Mouse (Mus musculus) olfactory bulb, adult 2 months (tissue): ENCODE measurements at regions not wholly inside any gene's neighbourhood (a gene's known extent, or its start where the extent isn't known, plus 50 kb on each side); places are given as distances from the start of the nearest gene placed in this dataset.

Source experiments
- H3K27ac ChIP-seq: fragments of 200-500 bp; 2 replicates; pipeline ENCODE4 v1.5.1; 2012; ENCODE audit warnings: low read depth, low read length; ENCODE audit not compliant: insufficient read depth
- H3K4me1 ChIP-seq: fragments of 200-500 bp; 2 replicates; pipeline ENCODE4 v1.6.1; 2012; ENCODE audit warnings: low read length; ENCODE audit not compliant: control insufficient read depth, insufficient read depth
- H3K4me3 ChIP-seq: fragments of 200-500 bp; 2 replicates; pipeline ENCODE4 v1.5.1; 2012; ENCODE audit warnings: mild to moderate bottlenecking, low read depth, low read length, moderate library complexity; ENCODE audit not compliant: insufficient read depth
- CTCF ChIP-seq: fragments of 200-500 bp; IDR thresholded peaks from 2 replicates; pipeline ENCODE4 v1.5.1; 2012; ENCODE audit warnings: low read depth, mild to moderate bottlenecking, low read length, moderate library complexity; ENCODE audit not compliant: insufficient read depth
- POLR2A ChIP-seq: fragments of 200-500 bp; IDR thresholded peaks from 2 replicates; pipeline ENCODE4 v1.6.1; 2012; ENCODE audit warnings: mild to moderate bottlenecking, low read depth, low read length, moderate library complexity; ENCODE audit not compliant: insufficient read depth
- WGBS: fragments of 180-500 bp; shearing (Covaris S2); methylation state at CpG from one replicate; pipeline ENCODE4 v1.1.7; 2018; 5-methylcytosine and 5-hydroxymethylcytosine counted together

GRCm38 (mm10) chr16:19834128-19834527, 74.1 kb downstream of the B3gnt5 start:
- Histone ChIP-seq H3K27ac (no peak overlapping the region), H3K4me3 (no peak overlapping the region), H3K4me1 (no peaks in the 10 kb centered on the region)
- no peak for TF ChIP-seq POLR2A
- TF ChIP-seq CTCF, result no peak
- 100% methylated on average over 2 of the region's 2 CpGs for WGBS

- TF ChIP-seq POLR2A (no peak), CTCF (no peak)
- Histone ChIP-seq H3K4me3 (no peak overlapping the region), H3K4me1 (no peaks in the 10 kb centered on the region), H3K27ac (no peak overlapping the region)
- 82% methylated on average over 2 of the region's 2 CpGs for WGBS
These were observed 74.7 kb downstream of the B3gnt5 start for GRCm38 (mm10) chr16:19834750-19835149.

GRCm38 (mm10) chr16:19839831-19840230, 79.8 kb downstream of the B3gnt5 start:
- no peak for TF ChIP-seq POLR2A
- no peak for TF ChIP-seq CTCF
- Histone ChIP-seq H3K4me1 (no peaks in the 10 kb centered on the region), H3K4me3 (no peak overlapping the region), H3K27ac (no peak overlapping the region)
- WGBS, result 13% methylated on average over 1 of the region's 1 CpGs

- no peak overlapping the region for H3K4me3 ChIP-seq
- WGBS, result 47% methylated on average over 3 of the region's 3 CpGs
- no peaks in the 10 kb centered on the region for H3K4me1 ChIP-seq
- TF ChIP-seq POLR2A, result no peak
- no peak for TF ChIP-seq CTCF
- H3K27ac ChIP-seq, result no peak overlapping the region
These were observed 82.5 kb downstream of the B3gnt5 start for GRCm38 (mm10) chr16:19842346-19843025.

- no peak overlapping the region for H3K27ac ChIP-seq
- H3K4me3 ChIP-seq, result no peak overlapping the region
- TF ChIP-seq CTCF, result no peak
- H3K4me1 ChIP-seq, result no peaks in the 10 kb centered on the region
These were observed 83.7 kb downstream of the B3gnt5 start for GRCm38 (mm10) chr16:19843738-19844137.

GRCm38 (mm10) chr16:19848395-19848794, 88.4 kb downstream of the B3gnt5 start:
- H3K4me1 ChIP-seq, result no peaks in the 10 kb centered on the region
- H3K4me3 ChIP-seq, result no peak overlapping the region
- TF ChIP-seq POLR2A, result no peak
- TF ChIP-seq CTCF, result no peak
- 31% methylated on average over 1 of the region's 1 CpGs for WGBS
- H3K27ac ChIP-seq, result no peak overlapping the region

GRCm38 (mm10) chr16:19865306-19865705, 105.3 kb downstream of the B3gnt5 start:
- 80% methylated on average over 5 of the region's 5 CpGs for WGBS
- TF ChIP-seq CTCF (no peak), POLR2A (no peak)
- Histone ChIP-seq H3K4me3 (no peak overlapping the region), H3K27ac (no peak overlapping the region), H3K4me1 (no peaks in the 10 kb centered on the region)

- Histone ChIP-seq H3K27ac (no peak overlapping the region), H3K4me3 (no peak overlapping the region), H3K4me1 (no peaks in the 10 kb centered on the region)
- TF ChIP-seq CTCF (no peak), POLR2A (no peak)
These were observed 105.9 kb downstream of the B3gnt5 start for GRCm38 (mm10) chr16:19865931-19866330.

GRCm38 (mm10) chr16:19869425-19869824, 109.4 kb downstream of the B3gnt5 start:
- no peak overlapping the region for H3K4me3 ChIP-seq
- no peak for TF ChIP-seq POLR2A
- TF ChIP-seq CTCF, result no peak
- no peaks in the 10 kb centered on the region for H3K4me1 ChIP-seq
- no peak overlapping the region for H3K27ac ChIP-seq

GRCm38 (mm10) chr16:19876861-19877554, 105.8 kb downstream of the Klhl6 start:
- Histone ChIP-seq H3K4me3 (no peak overlapping the region), H3K27ac (no peak overlapping the region), H3K4me1 (peaks cover 3% of the 10 kb centered on the region; the same call in 1 of the 2 replicates)
- TF ChIP-seq POLR2A, result no peak
- no peak for TF ChIP-seq CTCF
- 48% methylated on average over 10 of the region's 10 CpGs for WGBS
